In genomic region chr4:117070624-117071023, GRCm38 (mm10) we compare ENCODE assay signal across 23 mouse cellular contexts. TPM values are rescaled to one million over a fixed set of nuclear protein-coding genes. Genes with fewer than 3 reads are reported as not detected.
DNase-seq lines count a peak whose midpoint lies in the region; ATAC-seq and TF ChIP-seq lines count a peak whose summit lies in the region.
"Had no signal": no experiment of that assay in that cellular context is flagged by ENCODE, and none has a peak within 500 bp of the region (broad histone marks: within the 10 kb centered on the region; RNA-seq: fewer than 3 reads in every experiment).

No protein-coding gene starts in this region.

- H3K9me3 ChIP-seq in liver, embryonic 11.5 days (ENCODE audit: control insufficient read depth, low read length): no peaks in the 10 kb centered on the region
- H3K9me3 ChIP-seq in MEL (replicated peaks; ENCODE audit: insufficient read depth, low read length): no peaks in the 10 kb centered on the region
- no peaks in the 10 kb centered on the region for H3K9me3 ChIP-seq in liver, embryonic 16.5 days (replicated peaks; ENCODE audit: control insufficient read depth, low read length)
- no peaks in the 10 kb centered on the region for H3K9me3 ChIP-seq in forebrain, embryonic 10.5 days
- H3K9me3 ChIP-seq: embryonic facial prominence, embryonic 13.5 days; hindbrain, embryonic 12.5 days had no signal

- TF ChIP-seq EP300 in MEL (IDR thresholded peaks at IDR 0.05; ENCODE audit: low read depth in 1 of 2, low read length in 2 of 2): no peak

- peaks cover 4% of the 10 kb centered on the region; the same call in 1 of the 2 replicates for H3K4me1 ChIP-seq in liver, embryonic 11.5 days (replicated peaks; ENCODE audit: control insufficient read depth, insufficient read depth, low read length)
- H3K4me1 ChIP-seq in MEL (ENCODE audit: control insufficient read depth in 1 of 2, insufficient read depth in 2 of 2, low read length in 2 of 2): no peaks in the 10 kb centered on the region; a peak in 1 of 4 replicates
- H3K4me1 ChIP-seq in liver, embryonic 16.5 days (ENCODE audit: control insufficient read depth, low read depth, low read length): peaks cover 7% of the 10 kb centered on the region
- no peaks in the 10 kb centered on the region for H3K4me1 ChIP-seq in forebrain, embryonic 10.5 days
- H3K4me1 ChIP-seq: embryonic facial prominence, embryonic 13.5 days; hindbrain, embryonic 12.5 days had no signal

- H3K27me3 ChIP-seq in liver, embryonic 11.5 days (replicated peaks; ENCODE audit: control insufficient read depth, insufficient read depth, low read length): no peaks in the 10 kb centered on the region
- H3K27me3 ChIP-seq in MEL (ENCODE audit: control insufficient read depth in 1 of 2, insufficient read depth in 2 of 2, low read length in 2 of 2): no peaks in the 10 kb centered on the region
- no peaks in the 10 kb centered on the region for H3K27me3 ChIP-seq in liver, embryonic 16.5 days (ENCODE audit: control insufficient read depth, insufficient read depth, low read depth, low read length)
- H3K27me3 ChIP-seq in forebrain, embryonic 10.5 days (ENCODE audit: poor library complexity, severe bottlenecking): peaks cover 3% of the 10 kb centered on the region
- H3K27me3 ChIP-seq: embryonic facial prominence, embryonic 13.5 days; hindbrain, embryonic 12.5 days had no signal

- H3K4me3 ChIP-seq in liver, embryonic 11.5 days (ENCODE audit: low read depth, low read length): no peak overlapping the region
- no peak overlapping the region for H3K4me3 ChIP-seq in MEL (ENCODE audit: control insufficient read depth in 1 of 2, insufficient read depth in 1 of 2, low read depth in 2 of 2, low read length in 2 of 2)
- no peak overlapping the region for H3K4me3 ChIP-seq in liver, embryonic 16.5 days (ENCODE audit: low read depth, low read length)
- no peak overlapping the region for H3K4me3 ChIP-seq in forebrain, embryonic 10.5 days
- H3K4me3 ChIP-seq: embryonic facial prominence, embryonic 13.5 days; heart, adult 2 months; hindbrain, embryonic 12.5 days had no signal

- 52% methylated on average over 4 of the region's 4 CpGs for WGBS in liver, embryonic 11.5 days
- WGBS in liver, embryonic 16.5 days (ENCODE audit: insufficient replicate concordance): 20% methylated on average over 4 of the region's 4 CpGs
- WGBS in forebrain, embryonic 10.5 days: 91% methylated on average over 4 of the region's 4 CpGs

- H3K79me2 ChIP-seq in MEL (ENCODE audit: control insufficient read depth, insufficient read depth, low read length, poor library complexity): no peaks in the 10 kb centered on the region

- no peak for TF ChIP-seq CTCF in MEL (IDR thresholded peaks at IDR 0.05 in 2 of 3, conservative IDR thresholded peaks at IDR 0.05 in 1 of 3; ENCODE audit: control insufficient read depth in 1 of 3, insufficient read depth in 1 of 3, low read depth in 2 of 3, low read length in 3 of 3, poor library complexity in 1 of 3, severe bottlenecking in 1 of 3)

- no peak overlapping the region; the same call in 1 of the 2 replicates for H3K27ac ChIP-seq in liver, embryonic 11.5 days (ENCODE audit: low read depth, low read length)
- H3K27ac ChIP-seq in MEL (ENCODE audit: control insufficient read depth, low read depth, low read length): no peak overlapping the region
- peak overlapping the region; percentile 3; the same call in 1 of the 2 replicates for H3K27ac ChIP-seq in liver, embryonic 16.5 days (ENCODE audit: low read length)
- H3K27ac ChIP-seq in forebrain, embryonic 10.5 days: no peak overlapping the region
- H3K27ac ChIP-seq: embryonic facial prominence, embryonic 13.5 days; heart, adult 2 months; hindbrain, embryonic 12.5 days had no signal

- no peak overlapping the region for H3K9ac ChIP-seq in liver, embryonic 11.5 days (ENCODE audit: low read depth, low read length)
- no peak overlapping the region for H3K9ac ChIP-seq in MEL (ENCODE audit: control insufficient read depth, low read depth, low read length, poor library complexity, severe bottlenecking)
- H3K9ac ChIP-seq in liver, embryonic 16.5 days (ENCODE audit: low read depth, low read length): no peak overlapping the region
- H3K9ac ChIP-seq: embryonic facial prominence, embryonic 13.5 days; hindbrain, embryonic 12.5 days had no signal

- no peak for TF ChIP-seq POLR2A in MEL (IDR thresholded peaks at IDR 0.05; ENCODE audit: control insufficient read depth in 1 of 2, insufficient read depth in 1 of 2, low read depth in 1 of 2, low read length in 2 of 2, poor library complexity in 1 of 2)

- H3K4me2 ChIP-seq in liver, embryonic 11.5 days: no peak overlapping the region
- no peak overlapping the region for H3K4me2 ChIP-seq in liver, embryonic 16.5 days (ENCODE audit: low read depth, low read length)
- H3K4me2 ChIP-seq: embryonic facial prominence, embryonic 13.5 days; hindbrain, embryonic 12.5 days had no signal

- DNase-seq in liver, embryonic 11.5 days (ENCODE audit: low spot score): no peak
- no peak for DNase-seq in liver
- DNase-seq in MEL (ENCODE audit: low read depth, low spot score): peak; percentile 28
- DNase-seq in forebrain, embryonic 10.5 days (ENCODE audit: extremely low spot score, low spot score): no peak
- no peak for DNase-seq in kidney, postnatal 10 days
- no peak for DNase-seq in layer of hippocampus, adult 9-11 months
- DNase-seq: adrenal gland, postnatal 10 days; cerebellum, adult 11-12 months; cerebellum, adult 9-10 months; cerebellum, postnatal 25 days; heart, adult 2 months; heart, postnatal 10 days; heart, postnatal 4 days had no signal

- TF ChIP-seq RAD21 in MEL (IDR thresholded peaks at IDR 0.05; ENCODE audit: low read depth, low read length): no peak

- peaks cover 37% of the 10 kb centered on the region for H3K36me3 ChIP-seq in liver, embryonic 11.5 days (ENCODE audit: control insufficient read depth, insufficient read depth, low read length)
- peaks cover 2 to 9% of the 10 kb centered on the region in 2 experiments; a peak in 3 of 4 replicates for H3K36me3 ChIP-seq in MEL (ENCODE audit: control insufficient read depth in 1 of 2, insufficient read depth in 2 of 2, low read length in 2 of 2)
- H3K36me3 ChIP-seq in liver, embryonic 16.5 days (ENCODE audit: control insufficient read depth, insufficient read depth): no peaks in the 10 kb centered on the region; the same call in 1 of the 2 replicates
- H3K36me3 ChIP-seq in forebrain, embryonic 10.5 days (replicated peaks): peaks cover 95% of the 10 kb centered on the region

- peak; percentile 43; the same call in 1 of the 2 replicates for ATAC-seq in liver, embryonic 11.5 days (replicated peaks; ENCODE audit: low FRiP score)
- ATAC-seq in erythroblast, adult 5-6 weeks (replicated peaks; ENCODE audit: low FRiP score, poor library complexity, severe bottlenecking): 0 out of 2 replicates have a peak, but pooled peaks have one; percentile 24
- ATAC-seq in liver, embryonic 16.5 days (ENCODE audit: low read depth): 0 out of 2 replicates have a peak, but pooled peaks have one; percentile 19
- ATAC-seq: forebrain, embryonic 14.5 days; hindbrain, embryonic 16.5 days had no signal

TF ChIP-seq in MEL, 35 proteins besides CTCF, POLR2A, EP300 and RAD21 (continues in another document):
- TF ChIP-seq TAL1 (IDR thresholded peaks at IDR 0.05; ENCODE audit: low read length) (peak; percentile 63), BHLHE40 (IDR thresholded peaks at IDR 0.05; ENCODE audit: borderline replicate concordance, low read depth, low read length) (no peak)

RNA-seq across cellular contexts. Expression of gene Ptch2, which starts 25.3 kb away (rescaled TPM):
- 1.4 and 1.8 TPM in 2 replicates for polyA plus RNA-seq in liver, embryonic 11.5 days (2014; fragmentation: Nextera tagmentation; extraction: Ambion mirVana)
- total RNA-seq in MEL (2012; rRNA removed): not detected in 2 replicates
- under 1 TPM in 1 of 2 experiments, not detected in 1; 0.33 TPM for polyA plus RNA-seq in MEL (2012; ENCODE audit: insufficient read depth in 1 of 2, insufficient read length in 2 of 2, low read depth in 1 of 2, low replicate concordance in 2 of 2, missing spikeins in 1 of 2)
- 0.19 and 0.21 TPM in 2 replicates for total RNA-seq in erythroblast, adult 5-6 weeks (2015; ENCODE audit: low replicate concordance)
- total RNA-seq in erythroblast, adult 5-6 weeks (2017; ENCODE audit: low replicate concordance): 0.09 TPM in 1 of 2 replicates, not detected in the other
- polyA plus RNA-seq in liver, embryonic 16.5 days (2015; fragmentation: Nextera tagmentation; extraction: Ambion mirVana): 0.67 and 0.69 TPM in 2 replicates
- polyA plus RNA-seq in forebrain, embryonic 10.5 days (2016; fragmentation: Nextera tagmentation; extraction: Ambion mirVana): 7.3 TPM in 2 replicates

RNA-seq across cellular contexts. Expression of gene Eif2b3, which starts 51.4 kb away (rescaled TPM):
- 69.9 and 80.4 TPM in 2 replicates for polyA plus RNA-seq in liver, embryonic 11.5 days (2014; fragmentation: Nextera tagmentation; extraction: Ambion mirVana)
- 75.4 and 79.3 TPM in 2 replicates for total RNA-seq in MEL (2012; rRNA removed)
- 10 to 100 TPM in 1 of 2 experiments, not detected in 1; 77.5 TPM for polyA plus RNA-seq in MEL (2012; ENCODE audit: insufficient read depth in 1 of 2, insufficient read length in 2 of 2, low read depth in 1 of 2, low replicate concordance in 2 of 2, missing spikeins in 1 of 2)
- 11.9 and 20.1 TPM in 2 replicates for total RNA-seq in erythroblast, adult 5-6 weeks (2015; ENCODE audit: low replicate concordance)
- total RNA-seq in erythroblast, adult 5-6 weeks (2017; ENCODE audit: low replicate concordance): 7.2 and 10.0 TPM in 2 replicates
- 20.3 and 20.8 TPM in 2 replicates for polyA plus RNA-seq in liver, embryonic 16.5 days (2015; fragmentation: Nextera tagmentation; extraction: Ambion mirVana)
- 52.1 and 55.5 TPM in 2 replicates for polyA plus RNA-seq in forebrain, embryonic 10.5 days (2016; fragmentation: Nextera tagmentation; extraction: Ambion mirVana)

RNA-seq across cellular contexts. Expression of gene Btbd19, which starts 54.9 kb away (rescaled TPM):
- polyA plus RNA-seq in liver, embryonic 11.5 days (2014; fragmentation: Nextera tagmentation; extraction: Ambion mirVana): 8.3 and 8.5 TPM in 2 replicates
- 12.1 and 13.6 TPM in 2 replicates for total RNA-seq in MEL (2012; rRNA removed)
- polyA plus RNA-seq in MEL (2012; ENCODE audit: insufficient read depth in 1 of 2, insufficient read length in 2 of 2, low read depth in 1 of 2, low replicate concordance in 2 of 2, missing spikeins in 1 of 2): 10 to 100 TPM in 1 of 2 experiments, not detected in 1; 22.6 TPM
- total RNA-seq in erythroblast, adult 5-6 weeks (2015; ENCODE audit: low replicate concordance): 1.0 and 3.1 TPM in 2 replicates
- 0.68 and 1.3 TPM in 2 replicates for total RNA-seq in erythroblast, adult 5-6 weeks (2017; ENCODE audit: low replicate concordance)
- 1.5 and 1.8 TPM in 2 replicates for polyA plus RNA-seq in liver, embryonic 16.5 days (2015; fragmentation: Nextera tagmentation; extraction: Ambion mirVana)
- polyA plus RNA-seq in forebrain, embryonic 10.5 days (2016; fragmentation: Nextera tagmentation; extraction: Ambion mirVana): 4.9 and 5.3 TPM in 2 replicates

RNA-seq across cellular contexts. Expression of gene Tctex1d4, which starts 56.0 kb away (rescaled TPM):
- not detected in 2 replicates for polyA plus RNA-seq in liver, embryonic 11.5 days (2014; fragmentation: Nextera tagmentation; extraction: Ambion mirVana)
- 0.31 and 0.62 TPM in 2 replicates for total RNA-seq in MEL (2012; rRNA removed)
- polyA plus RNA-seq in MEL (2012; ENCODE audit: insufficient read depth in 1 of 2, insufficient read length in 2 of 2, low read depth in 1 of 2, low replicate concordance in 2 of 2, missing spikeins in 1 of 2): 1 to 10 TPM in 1 of 2 experiments, not detected in 1; 1.3 TPM
- not detected in 2 replicates for total RNA-seq in erythroblast, adult 5-6 weeks (2015; ENCODE audit: low replicate concordance)
- total RNA-seq in erythroblast, adult 5-6 weeks (2017; ENCODE audit: low replicate concordance): not detected in 2 replicates
- 0.11 TPM in 1 of 2 replicates, not detected in the other for polyA plus RNA-seq in liver, embryonic 16.5 days (2015; fragmentation: Nextera tagmentation; extraction: Ambion mirVana)
- not detected in 2 replicates for polyA plus RNA-seq in forebrain, embryonic 10.5 days (2016; fragmentation: Nextera tagmentation; extraction: Ambion mirVana)
- total RNA-seq: adrenal gland, postnatal 10 days; adrenal gland, postnatal 4 days; gastrocnemius, adult 8-10 months; heart, adult 2 months; heart, postnatal 4 days had no signal
- polyA plus RNA-seq: embryonic facial prominence, embryonic 13.5 days; heart, embryonic 14.5 days; hindbrain, embryonic 12.5 days; intestine, embryonic 14.5 days had no signal
